Mouse (Mus musculus): ENCODE measurements around the gene Plcb1. TPM values are rescaled to one million over a fixed set of nuclear protein-coding genes. Genes with fewer than 3 reads are reported as not detected.
A peak's percentile ranks its signal among the peaks of the same experiment; 100 is the strongest.

Gene Plcb1
- 9.5 and 12.1 TPM in 2 replicates for polyA plus RNA-seq (2015; fragmentation: Nextera tagmentation; extraction: Ambion mirVana)

DNA sequence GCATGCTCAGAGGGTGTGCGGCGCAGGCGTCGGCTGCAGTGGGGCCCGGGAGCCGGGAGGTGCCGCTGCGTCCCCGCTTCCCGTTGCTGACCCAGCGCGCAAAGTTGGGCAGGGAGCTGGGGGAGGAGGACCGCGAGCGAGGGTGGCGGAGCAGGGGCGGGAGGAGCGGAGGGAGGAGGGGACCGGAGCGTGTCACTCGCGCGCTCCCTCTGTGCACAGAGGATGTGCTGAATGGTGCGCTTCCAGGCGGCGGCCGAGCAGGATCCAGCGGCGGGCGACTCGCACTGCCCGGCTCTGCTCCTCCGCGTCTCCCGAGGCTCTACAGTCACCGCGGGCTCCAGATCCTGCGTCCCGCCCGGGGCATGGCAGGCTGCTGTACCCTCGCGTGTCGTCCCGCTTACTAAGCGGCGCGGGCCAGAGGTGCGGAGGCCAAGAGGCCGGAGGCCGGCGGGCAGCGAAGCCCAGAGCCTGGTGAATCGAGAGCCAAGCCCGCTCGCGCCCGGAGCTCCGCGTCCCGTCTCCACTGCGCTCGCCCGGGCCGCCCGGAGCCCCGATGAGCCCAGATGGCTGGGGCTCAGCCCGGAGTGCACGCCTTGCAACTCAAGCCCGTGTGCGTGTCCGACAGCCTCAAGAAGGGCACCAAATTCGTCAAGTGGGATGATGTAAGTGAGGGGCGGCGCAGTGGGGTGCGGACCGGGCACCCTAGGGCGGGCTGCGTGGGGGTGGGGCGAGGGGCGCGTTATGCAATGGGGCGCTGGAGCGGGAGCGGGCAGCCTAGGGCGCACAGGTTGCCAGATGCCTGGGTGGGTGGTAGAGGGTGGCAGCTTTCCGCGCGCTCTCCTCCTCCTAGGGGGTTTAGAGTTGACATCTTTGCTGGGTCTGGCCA, at the start of gene Plcb1:
Gene Plcb1 (plus strand): TSS at position 98 of the 886 bp plus-strand sequence.
- ATAC-seq (ENCODE audit: insufficient number of reproducible peaks, low FRiP score, low TSS enrichment, low read depth) = peak; percentile 90
- WGBS = under 1% methylated on average over 87 of the region's 88 CpGs
- H3K4me3 ChIP-seq = peak within 1 kb of the TSS; percentile 82

DNA sequence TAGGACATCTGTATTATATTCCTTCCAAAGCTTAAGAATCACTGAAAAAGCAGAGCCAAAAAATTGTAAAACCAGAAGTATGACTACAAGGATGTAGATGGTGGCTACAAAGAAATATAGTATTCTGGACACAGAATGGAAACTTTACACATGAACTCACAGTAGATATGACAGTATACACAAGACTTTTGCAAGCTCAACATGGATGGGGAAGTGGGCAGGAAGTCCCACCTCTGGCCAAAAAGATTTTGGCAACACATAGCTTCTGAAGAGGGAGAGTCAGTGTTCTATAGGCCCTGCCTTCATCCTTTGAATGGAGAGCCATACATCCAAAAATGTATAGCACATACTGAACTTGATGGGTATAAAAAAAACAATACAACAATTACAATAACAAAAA, 30.3 kb upstream of the Plcb1 start:
- Histone ChIP-seq H3K9ac (no peak overlapping the region), H3K4me3 (no peak overlapping the region), H3K9me3 (no peaks in the 10 kb centered on the region), H3K27me3 (no peaks in the 10 kb centered on the region), H3K36me3 (no peaks in the 10 kb centered on the region), H3K27ac (no peak overlapping the region), H3K4me1 (no peaks in the 10 kb centered on the region), H3K4me2 (no peak overlapping the region)
- no peak for ATAC-seq (ENCODE audit: insufficient number of reproducible peaks, low FRiP score, low TSS enrichment, low read depth)

More for the DNA sequence above, at the start of gene Plcb1:
- Histone ChIP-seq H3K4me2 (peak within 1 kb of the TSS; percentile 94), H3K27ac (peak within 1 kb of the TSS; percentile 75), H3K4me1 (peaks cover 11% of the 10 kb centered on the region), H3K9me3 (no peaks in the 10 kb centered on the region), H3K36me3 (no peaks in the 10 kb centered on the region), H3K9ac (peak within 1 kb of the TSS; percentile 69), H3K27me3 (no peaks in the 10 kb centered on the region)

DNA sequence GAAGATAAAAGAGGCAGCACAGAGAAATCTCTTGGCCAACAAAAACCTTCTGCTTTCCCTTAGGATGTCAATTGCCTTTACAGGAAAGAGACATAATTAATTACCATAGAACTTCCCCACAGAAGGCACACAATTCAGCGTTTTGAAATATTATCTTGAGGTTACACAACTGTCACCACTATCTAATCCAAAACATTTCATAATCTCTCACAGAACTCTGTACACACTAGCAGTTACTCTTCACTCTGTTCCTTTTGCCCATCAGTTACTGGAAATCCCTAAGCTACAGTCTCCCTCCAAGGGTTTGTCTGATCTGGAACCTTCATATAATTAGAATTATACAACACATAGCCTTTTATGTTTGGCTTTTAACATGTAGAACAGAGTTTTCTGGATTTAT, 29.8 kb upstream of the Plcb1 start:
- Histone ChIP-seq H3K36me3 (no peaks in the 10 kb centered on the region), H3K27me3 (no peaks in the 10 kb centered on the region), H3K4me2 (no peak overlapping the region), H3K4me1 (no peaks in the 10 kb centered on the region), H3K9ac (no peak overlapping the region), H3K4me3 (no peak overlapping the region), H3K27ac (no peak overlapping the region), H3K9me3 (no peaks in the 10 kb centered on the region)
- ATAC-seq (ENCODE audit: insufficient number of reproducible peaks, low FRiP score, low TSS enrichment, low read depth) = no peak
- 72% methylated on average over 1 of the region's 1 CpGs for WGBS

DNA sequence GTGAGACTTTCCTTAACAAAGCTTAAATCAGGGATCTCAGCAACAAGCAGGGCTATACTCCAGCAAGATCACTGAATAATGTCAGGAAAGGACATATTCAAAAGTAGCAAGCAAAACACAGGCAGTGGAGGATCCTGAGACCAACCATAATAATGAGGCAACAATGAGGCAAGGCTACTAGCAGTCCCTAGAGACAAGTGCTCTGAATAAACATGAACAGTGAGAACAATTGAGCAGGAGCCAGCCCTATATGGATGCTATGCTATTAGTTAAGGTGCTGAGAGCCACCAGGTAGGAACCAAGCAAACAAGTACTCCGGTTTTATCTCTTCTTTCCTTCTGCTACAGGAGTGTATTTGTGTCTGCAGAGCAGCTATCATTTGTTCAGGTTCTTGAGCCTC, 24.8 kb upstream of the Plcb1 start:
- Histone ChIP-seq H3K27me3 (no peaks in the 10 kb centered on the region), H3K27ac (no peak overlapping the region), H3K4me1 (no peaks in the 10 kb centered on the region), H3K9me3 (no peaks in the 10 kb centered on the region), H3K36me3 (no peaks in the 10 kb centered on the region), H3K4me2 (no peak overlapping the region), H3K4me3 (no peak overlapping the region), H3K9ac (no peak overlapping the region)
- 100% methylated on average over 1 of the region's 1 CpGs for WGBS
- ATAC-seq (ENCODE audit: insufficient number of reproducible peaks, low FRiP score, low TSS enrichment, low read depth) = no peak

GRCm38 (mm10) chr2:134763406-134763990, 22.4 kb upstream of the Plcb1 start:
- H3K9ac ChIP-seq = no peak overlapping the region
- no peak for ATAC-seq (ENCODE audit: insufficient number of reproducible peaks, low FRiP score, low TSS enrichment, low read depth)
- no peak overlapping the region for H3K27ac ChIP-seq
- no peaks in the 10 kb centered on the region for H3K4me1 ChIP-seq
- no peak overlapping the region for H3K4me3 ChIP-seq
- H3K36me3 ChIP-seq = no peaks in the 10 kb centered on the region
- no peaks in the 10 kb centered on the region for H3K27me3 ChIP-seq
- H3K9me3 ChIP-seq = no peaks in the 10 kb centered on the region
- WGBS = 92% methylated on average over 8 of the region's 8 CpGs
- no peak overlapping the region for H3K4me2 ChIP-seq

DNA sequence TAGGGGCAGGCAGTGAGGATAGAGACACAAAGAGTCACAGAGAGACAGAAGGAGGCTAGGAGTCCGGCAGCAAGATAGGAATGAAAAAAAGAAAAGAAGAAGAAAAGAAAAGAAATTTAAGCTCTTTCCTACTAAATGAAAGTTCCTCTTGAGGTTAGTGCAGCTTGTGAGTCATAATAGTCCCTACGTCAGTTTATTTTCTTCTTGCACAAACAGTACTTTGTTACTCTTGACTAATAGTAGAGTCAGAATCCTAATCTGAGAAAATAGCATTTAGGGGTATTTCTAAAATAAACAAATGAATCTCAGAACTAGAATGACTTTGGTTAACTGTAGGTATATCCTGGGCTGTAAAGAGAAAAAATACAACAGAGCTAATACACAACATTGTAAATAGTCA, 21.4 kb upstream of the Plcb1 start:
- Histone ChIP-seq H3K27ac (no peak overlapping the region), H3K36me3 (no peaks in the 10 kb centered on the region), H3K4me3 (no peak overlapping the region), H3K9ac (no peak overlapping the region), H3K4me2 (no peak overlapping the region), H3K27me3 (no peaks in the 10 kb centered on the region), H3K9me3 (no peaks in the 10 kb centered on the region), H3K4me1 (no peaks in the 10 kb centered on the region)
- ATAC-seq (ENCODE audit: insufficient number of reproducible peaks, low FRiP score, low TSS enrichment, low read depth) = no peak
- WGBS = 80% methylated on average over 2 of the region's 2 CpGs

DNA sequence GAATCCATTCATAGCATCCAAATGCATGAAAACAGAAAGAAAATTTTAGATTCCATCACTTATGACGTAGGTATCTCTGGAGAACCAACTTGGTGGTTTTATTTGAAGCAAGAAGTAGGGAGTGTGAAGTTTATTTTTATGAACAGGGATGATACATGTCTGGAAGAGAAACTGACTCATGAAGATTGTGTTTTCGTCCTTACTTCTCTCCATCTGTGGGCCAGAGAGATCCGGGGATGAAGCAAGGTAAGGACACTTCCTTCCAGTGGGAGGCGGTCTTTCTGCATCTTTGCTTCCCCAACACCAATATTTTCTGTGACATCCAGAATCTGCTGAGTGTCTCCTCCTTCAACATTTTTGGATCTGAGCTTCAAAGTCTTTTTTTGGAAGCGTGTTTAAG, 6.0 kb upstream of the Plcb1 start:
- Histone ChIP-seq H3K36me3 (no peaks in the 10 kb centered on the region), H3K4me1 (no peaks in the 10 kb centered on the region), H3K27me3 (no peaks in the 10 kb centered on the region), H3K4me3 (no peak overlapping the region), H3K9me3 (no peaks in the 10 kb centered on the region), H3K4me2 (no peak overlapping the region), H3K27ac (no peak overlapping the region), H3K9ac (no peak overlapping the region)
- WGBS = 75% methylated on average over 5 of the region's 5 CpGs
- ATAC-seq (ENCODE audit: insufficient number of reproducible peaks, low FRiP score, low TSS enrichment, low read depth) = no peak

DNA sequence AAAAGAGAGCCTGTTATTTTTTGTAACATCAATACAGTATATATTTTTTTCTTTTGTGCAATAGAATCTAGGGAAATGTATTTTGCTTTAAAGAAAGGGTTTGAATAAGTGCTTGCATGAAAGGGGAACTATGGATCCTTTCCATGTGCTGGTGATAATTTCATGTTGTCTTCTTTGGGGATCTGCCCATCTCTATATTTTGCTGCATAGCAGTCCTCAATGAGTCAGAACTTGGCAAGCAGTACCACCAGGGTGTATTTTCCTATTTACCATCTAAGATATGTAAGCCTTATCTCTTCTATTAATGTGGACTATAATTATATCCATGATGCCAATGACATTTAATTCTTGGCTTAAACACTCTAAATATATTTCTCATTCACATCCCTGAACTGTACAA, 5.6 kb upstream of the Plcb1 start:
- H3K9ac ChIP-seq = no peak overlapping the region
- no peaks in the 10 kb centered on the region for H3K36me3 ChIP-seq
- no peak overlapping the region for H3K4me3 ChIP-seq
- H3K27ac ChIP-seq = no peak overlapping the region
- H3K27me3 ChIP-seq = no peaks in the 10 kb centered on the region
- no peaks in the 10 kb centered on the region for H3K4me1 ChIP-seq
- no peaks in the 10 kb centered on the region for H3K9me3 ChIP-seq
- no peak for ATAC-seq (ENCODE audit: insufficient number of reproducible peaks, low FRiP score, low TSS enrichment, low read depth)
- H3K4me2 ChIP-seq = no peak overlapping the region

GRCm38 (mm10) chr2:134786856-134787250, 986 bp downstream of the Plcb1 start:
- peak overlapping the region; percentile 69 for H3K9ac ChIP-seq
- H3K4me1 ChIP-seq = peaks cover 11% of the 10 kb centered on the region
- no peaks in the 10 kb centered on the region for H3K9me3 ChIP-seq
- 5% methylated on average over 6 of the region's 6 CpGs for WGBS
- H3K27me3 ChIP-seq = no peaks in the 10 kb centered on the region
- H3K36me3 ChIP-seq = no peaks in the 10 kb centered on the region
- H3K4me2 ChIP-seq = peak overlapping the region; percentile 94
- H3K4me3 ChIP-seq = peak overlapping the region; percentile 82
- ATAC-seq (ENCODE audit: insufficient number of reproducible peaks, low FRiP score, low TSS enrichment, low read depth) = no peak; the same call in 1 of the 2 replicates
- no peak overlapping the region for H3K27ac ChIP-seq

- Histone ChIP-seq H3K27me3 (no peaks in the 10 kb centered on the region), H3K4me3 (peak overlapping the region; percentile 82), H3K9ac (no peak overlapping the region), H3K4me1 (peaks cover 11% of the 10 kb centered on the region), H3K27ac (no peak overlapping the region), H3K9me3 (no peaks in the 10 kb centered on the region), H3K4me2 (peak overlapping the region; percentile 94), H3K36me3 (no peaks in the 10 kb centered on the region)
- ATAC-seq (ENCODE audit: insufficient number of reproducible peaks, low FRiP score, low TSS enrichment, low read depth) = no peak
- WGBS = 61% methylated on average over 12 of the region's 12 CpGs
These were observed 1.6 kb downstream of the Plcb1 start for GRCm38 (mm10) chr2:134787336-134788095.

DNA sequence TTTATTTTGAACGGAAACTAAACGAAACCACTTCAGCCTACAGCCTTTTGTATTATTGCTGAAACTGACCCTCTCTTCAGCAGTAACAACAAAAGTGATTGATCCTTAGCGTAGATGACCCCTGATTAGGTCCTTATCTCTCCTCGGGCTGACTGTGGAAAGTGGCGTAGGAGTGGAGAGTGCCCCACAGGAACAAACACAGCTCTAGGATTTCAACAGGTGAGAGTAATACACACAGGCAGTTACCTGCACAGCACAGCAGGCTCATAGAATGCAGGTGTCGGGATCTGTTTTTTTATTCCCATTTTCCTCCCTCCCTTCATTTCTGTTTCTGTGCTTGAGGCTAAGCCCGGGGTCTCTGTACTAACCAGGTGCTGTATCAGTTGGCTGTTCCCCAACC, 7.1 kb downstream of the Plcb1 start:
- Histone ChIP-seq H3K9me3 (no peaks in the 10 kb centered on the region), H3K27me3 (no peaks in the 10 kb centered on the region)
- WGBS = 26% methylated on average over 7 of the region's 7 CpGs

GRCm38 (mm10) chr2:134800226-134800625, 14.4 kb downstream of the Plcb1 start:
- Histone ChIP-seq H3K27me3 (no peaks in the 10 kb centered on the region), H3K9me3 (no peaks in the 10 kb centered on the region), H3K27ac (no peak overlapping the region), H3K4me3 (no peak overlapping the region), H3K4me2 (no peak overlapping the region), H3K9ac (no peak overlapping the region), H3K4me1 (no peaks in the 10 kb centered on the region), H3K36me3 (no peaks in the 10 kb centered on the region)
- WGBS = 57% methylated on average over 1 of the region's 1 CpGs
- no peak for ATAC-seq (ENCODE audit: insufficient number of reproducible peaks, low FRiP score, low TSS enrichment, low read depth)

More for the DNA sequence above, 7.1 kb downstream of the Plcb1 start:
- no peak for ATAC-seq (ENCODE audit: insufficient number of reproducible peaks, low FRiP score, low TSS enrichment, low read depth)
- Histone ChIP-seq H3K27ac (no peak overlapping the region), H3K4me2 (no peak overlapping the region), H3K9ac (no peak overlapping the region), H3K36me3 (no peaks in the 10 kb centered on the region), H3K4me3 (no peak overlapping the region), H3K4me1 (peaks cover 3% of the 10 kb centered on the region; the same call in 1 of the 2 replicates)

Data from limb, embryonic 15.5 days (tissue).